Mouse (Mus musculus) thymus, postnatal 36 days (tissue): ENCODE measurements around the gene Ccdc88b.

Experiments used
- DNase-seq, 2 experiments: peaks; one replicate each; pipeline ENCODE4 v3.0.0; 2022; ENCODE audit warnings: mixed read lengths in 2 of 2

Ccdc88b gene

DNA sequence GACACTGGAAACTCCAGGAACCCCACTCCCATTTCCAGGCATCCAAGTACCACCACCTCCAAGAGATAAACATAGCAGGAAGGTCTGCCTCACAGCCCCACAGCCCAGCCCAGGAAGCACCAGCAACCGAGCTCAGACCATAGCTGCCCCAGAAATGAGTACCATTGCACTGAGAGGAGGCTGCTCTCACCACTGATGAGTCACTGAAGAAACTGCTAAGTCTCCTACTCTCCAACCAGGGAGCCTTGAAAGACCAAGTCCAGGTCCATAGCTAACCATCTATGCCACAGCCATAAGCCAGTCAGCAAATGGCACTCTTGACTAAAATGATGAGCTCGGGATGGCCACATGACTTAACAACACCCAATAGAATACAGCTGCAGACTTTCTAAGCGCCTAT, 31.4 kb downstream of the Ccdc88b start:
- no peak for DNase-seq

GRCm38 (mm10) chr19:6825384-6825783, 32.6 kb downstream of the Ccdc88b start:
- DNase-seq, result no peak

DNA sequence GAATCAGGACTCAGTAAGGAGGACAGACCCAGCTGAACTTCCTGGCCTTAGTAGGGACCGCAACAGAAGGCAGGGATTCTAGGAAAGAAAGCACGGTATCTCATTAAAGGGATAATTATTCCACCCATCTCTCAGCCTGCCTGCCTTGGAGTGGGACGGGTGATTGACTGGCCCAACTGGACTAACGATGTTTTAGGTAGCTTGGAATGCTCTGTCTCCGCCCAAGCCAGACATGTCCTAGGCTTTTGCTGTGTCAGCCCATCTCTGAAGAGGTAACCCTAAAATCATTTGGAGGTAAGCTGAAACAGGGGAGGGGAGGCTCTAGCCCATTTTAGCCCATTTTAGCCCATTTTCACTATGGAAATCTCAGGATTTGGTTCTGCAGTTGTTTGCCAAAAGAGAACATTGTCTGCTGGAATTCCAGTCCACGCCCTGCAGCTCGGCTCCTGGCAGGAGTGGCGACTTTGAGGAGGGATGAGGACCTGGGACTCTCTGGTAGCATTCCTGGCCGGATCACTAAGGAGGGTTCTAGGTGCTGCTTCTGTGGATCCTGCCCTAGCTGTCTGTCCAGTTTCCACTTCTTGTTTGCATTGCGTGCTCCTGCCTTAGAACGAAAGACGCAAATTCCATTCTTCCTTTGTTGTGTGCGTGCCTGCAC, 37.3 kb downstream of the Ccdc88b start:
- no peak for DNase-seq

DNA sequence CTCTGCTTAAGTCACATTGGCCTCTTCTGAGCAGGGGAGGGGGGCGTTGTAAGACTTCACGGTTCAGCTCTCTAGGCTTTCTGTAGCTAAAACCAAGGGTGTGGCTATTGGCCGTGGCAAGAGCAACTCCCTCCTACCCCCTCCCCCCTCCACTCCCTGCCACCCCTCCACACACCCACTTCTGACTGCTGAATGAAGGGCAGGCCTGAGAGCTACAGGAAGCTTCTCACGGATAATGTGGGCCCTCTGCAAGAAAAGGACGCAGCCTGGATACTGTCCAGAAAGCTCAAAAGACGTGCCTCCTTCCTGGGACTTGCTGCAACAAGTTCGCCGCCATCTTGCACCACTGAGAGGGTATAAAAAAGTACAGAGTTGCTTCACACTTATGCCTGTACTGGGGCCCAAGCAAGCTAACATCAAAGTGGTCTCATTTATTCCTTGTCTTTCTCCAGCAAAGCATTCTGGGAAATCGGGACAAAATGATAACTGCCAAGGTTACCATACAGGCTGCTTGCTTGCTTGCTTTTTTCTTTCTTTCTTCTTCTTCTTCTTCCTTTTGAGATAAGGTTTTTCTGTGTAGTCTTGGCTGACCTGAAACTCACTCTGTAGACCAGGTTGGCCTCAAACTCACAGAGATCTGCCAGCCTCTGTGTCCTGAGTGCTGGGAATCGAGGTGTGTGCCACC, 38.7 kb downstream of the Ccdc88b start:
- DNase-seq, result no peak

GRCm38 (mm10) chr19:6814958-6815357, 43.1 kb downstream of the Ccdc88b start:
- DNase-seq, result no peak

GRCm38 (mm10) chr19:6814366-6814765, 43.6 kb downstream of the Ccdc88b start:
- no peak for DNase-seq
